Mouse (Mus musculus) left cerebral cortex, postnatal 4 days (tissue): ENCODE measurements around the gene Sult1a1. TPM values are rescaled to one million over a fixed set of nuclear protein-coding genes. Genes with fewer than 3 reads are reported as not detected.

Experiments
- DNase-seq: peaks from one replicate; pipeline ENCODE4 v3.0.0-alpha.2; 2022
- intact Hi-C: fragments of 180-260 bp; cut with DNase I; formaldehyde crosslinking; loops from one replicate; pipeline ENCODE4 v1.15.1; 2025
- total RNA-seq, 2 experiments: library from RNA; stranded (reverse); gene quantifications; 2 replicates each; pipeline ENCODE4 v1.2.3; 2021

Sult1a1 gene
- total RNA-seq, 2 experiments from 2014 or later: 2.9 to 3.1 TPM

GRCm38 (mm10) chr7:126630824-126631518 lies 45.3 kb downstream of the Sult1a1 start, which contains the start of gene Nupr1:
Gene Nupr1, minus strand, starts transcription at chr7:126630861.
- intact Hi-C loops: no loop called here
- DNase-seq: no peak

DNA sequence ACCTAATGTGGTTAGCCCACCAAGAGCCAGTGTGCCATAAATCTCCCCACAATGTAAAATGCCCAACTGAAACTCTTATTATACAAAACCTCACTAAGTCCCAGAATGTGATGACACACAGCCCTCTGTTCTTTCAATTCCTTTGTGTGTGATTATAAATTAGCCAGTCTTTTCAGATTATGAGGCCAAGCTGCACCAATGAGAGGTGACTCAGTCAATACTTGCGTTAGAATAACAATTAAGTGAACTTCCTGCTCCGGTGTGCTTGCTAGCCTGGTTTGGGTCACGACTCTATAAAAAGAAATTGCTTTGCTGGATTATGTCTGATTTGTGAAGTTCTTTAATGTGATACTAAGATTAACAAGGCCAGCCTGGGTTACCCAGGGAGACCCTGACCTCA lies 46.3 kb downstream of the Sult1a1 start:
- intact Hi-C loops: no loop called here
- no peak for DNase-seq

- intact Hi-C loops: no loop called here
- DNase-seq: no peak
Observed at GRCm38 (mm10) chr7:126628111-126628510, 48.1 kb downstream of the Sult1a1 start.

GRCm38 (mm10) chr7:126625807-126626600 lies 50.2 kb downstream of the Sult1a1 start:
- intact Hi-C loops: no loop called here

GRCm38 (mm10) chr7:126625369-126625768 lies 50.9 kb downstream of the Sult1a1 start:
- peak; percentile 45 for DNase-seq
- intact Hi-C loops: no loop called here

More at GRCm38 (mm10) chr7:126625807-126626600, 50.2 kb downstream of the Sult1a1 start:
- DNase-seq: no peak

DNA sequence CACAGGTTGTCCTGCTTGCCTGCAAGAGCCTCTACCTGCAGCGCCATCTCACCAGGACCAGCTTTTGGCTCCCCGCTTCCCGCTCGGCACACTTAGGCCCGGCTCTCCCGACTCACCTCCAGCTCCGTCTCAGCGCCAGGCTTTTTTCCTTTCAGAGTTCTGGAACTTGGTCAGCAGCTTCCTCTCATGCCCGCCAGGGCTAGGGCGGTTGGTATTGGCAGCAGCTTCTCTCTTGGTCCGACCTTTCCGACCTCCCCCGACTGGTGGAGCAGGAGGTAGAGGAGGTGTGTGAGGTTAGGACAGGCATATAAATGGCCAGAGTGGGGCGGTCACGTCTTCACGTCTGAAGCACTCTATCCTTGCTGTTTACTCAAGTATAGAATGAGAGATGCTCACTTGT lies 51.5 kb downstream of the Sult1a1 start:
- intact Hi-C loops: no loop called here
- no peak for DNase-seq

DNA sequence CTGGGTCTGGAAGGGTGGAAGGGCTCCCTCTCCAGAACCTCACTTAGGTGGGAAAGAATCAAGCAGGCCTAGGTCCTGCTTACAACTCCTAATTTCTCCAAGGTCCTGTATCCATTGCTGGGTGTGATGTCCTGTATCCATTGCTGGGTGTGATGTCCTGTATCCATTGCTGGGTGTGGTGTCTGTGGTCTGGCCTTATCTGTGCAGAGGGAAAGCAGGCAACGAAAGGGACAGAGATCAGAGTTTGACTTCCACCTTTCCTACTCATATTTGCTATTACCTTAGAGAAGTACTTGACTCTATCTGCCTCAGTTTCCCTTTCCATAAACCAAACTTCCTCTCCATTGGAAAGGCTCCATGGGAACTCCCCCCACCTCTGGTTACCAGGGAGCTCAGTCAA lies 52.9 kb downstream of the Sult1a1 start:
- intact Hi-C loops: no loop called here
- DNase-seq: no peak

Other genes starting within 250 kb of the Sult1a1 start
- 10 to 100 TPM; 18.6 to 19.9 TPM for gene Rabep2, start 247.7 kb downstream of the Sult1a1 start, total RNA-seq
- gene Atp2a1, start 213.3 kb downstream of the Sult1a1 start, total RNA-seq: under 1 TPM in 1 of 2 experiments, not detected in 1; 0.12 TPM
- 10 to 100 TPM; 72.5 to 77.7 TPM for gene Sh2b1, start 201.0 kb downstream of the Sult1a1 start, total RNA-seq
- 10 to 100 TPM; 80.9 to 96.5 TPM for gene Tufm, start 189.1 kb downstream of the Sult1a1 start, total RNA-seq
- 100 to 1,000 TPM; 164 to 165 TPM for gene Atxn2l, start 173.0 kb downstream of the Sult1a1 start, total RNA-seq
- 100 to 1,000 TPM; 212 to 226 TPM for gene Eif3c, start 110.0 kb downstream of the Sult1a1 start, total RNA-seq
- under 1 TPM; 0.30 to 0.58 TPM for gene Apobr, start 91.5 kb downstream of the Sult1a1 start, total RNA-seq
- gene Cln3, start 90.6 kb downstream of the Sult1a1 start, total RNA-seq: 10 to 100 TPM; 26.5 to 32.0 TPM
- not detected for gene Il27, start 81.5 kb downstream of the Sult1a1 start, total RNA-seq
- gene Nupr1, start 45.6 kb downstream of the Sult1a1 start, total RNA-seq: 1 to 10 TPM; 6.6 to 7.0 TPM
- gene Sgf29, start 27.1 kb downstream of the Sult1a1 start, total RNA-seq: 10 to 100 TPM; 49.9 to 53.0 TPM
- 100 to 1,000 TPM; 107 to 115 TPM for gene Bola2, start 19.0 kb upstream of the Sult1a1 start, total RNA-seq
- gene Slx1b, start 19.4 kb upstream of the Sult1a1 start, total RNA-seq: 10 to 100 TPM; 25.4 to 26.5 TPM
- gene Coro1a, start 31.4 kb upstream of the Sult1a1 start, total RNA-seq: 100 to 1,000 TPM; 137 to 143 TPM
- 100 to 1,000 TPM; 196 to 202 TPM for gene Mapk3, start 83.2 kb upstream of the Sult1a1 start, total RNA-seq
- 1 to 10 TPM; 5.2 to 5.5 TPM for gene Gdpd3, start 89.9 kb upstream of the Sult1a1 start, total RNA-seq
- 100 to 1,000 TPM; 110 to 113 TPM for gene Ypel3, start 100.5 kb upstream of the Sult1a1 start, total RNA-seq
- gene Tbx6, start 105.1 kb upstream of the Sult1a1 start, total RNA-seq: under 1 TPM; 0.40 to 0.58 TPM
- gene Ppp4c, start 116.1 kb upstream of the Sult1a1 start, total RNA-seq: 10 to 100 TPM; 71.1 to 79.7 TPM
- 100 to 1,000 TPM; 165 to 167 TPM for gene Fam57b, start 121.2 kb upstream of the Sult1a1 start, total RNA-seq
- not detected for gene 4930451I11Rik, start 155.2 kb upstream of the Sult1a1 start, total RNA-seq
- gene Doc2a, start 171.0 kb upstream of the Sult1a1 start, total RNA-seq: 10 to 100 TPM; 74.3 to 84.4 TPM
- 10 to 100 TPM; 31.5 to 41.2 TPM for gene Hirip3, start 185.5 kb upstream of the Sult1a1 start, total RNA-seq
- 10 to 100 TPM; 61.7 to 65.2 TPM for gene Ino80e, start 185.9 kb upstream of the Sult1a1 start, total RNA-seq
- gene Taok2, start 208.3 kb upstream of the Sult1a1 start, total RNA-seq: 100 to 1,000 TPM; 158 to 165 TPM
- 10 to 100 TPM; 19.4 to 20.8 TPM for gene Tmem219, start 246.5 kb upstream of the Sult1a1 start, total RNA-seq